Mouse (Mus musculus): ENCODE measurements around the gene Prdm2.

The Prdm2 gene

DNA sequence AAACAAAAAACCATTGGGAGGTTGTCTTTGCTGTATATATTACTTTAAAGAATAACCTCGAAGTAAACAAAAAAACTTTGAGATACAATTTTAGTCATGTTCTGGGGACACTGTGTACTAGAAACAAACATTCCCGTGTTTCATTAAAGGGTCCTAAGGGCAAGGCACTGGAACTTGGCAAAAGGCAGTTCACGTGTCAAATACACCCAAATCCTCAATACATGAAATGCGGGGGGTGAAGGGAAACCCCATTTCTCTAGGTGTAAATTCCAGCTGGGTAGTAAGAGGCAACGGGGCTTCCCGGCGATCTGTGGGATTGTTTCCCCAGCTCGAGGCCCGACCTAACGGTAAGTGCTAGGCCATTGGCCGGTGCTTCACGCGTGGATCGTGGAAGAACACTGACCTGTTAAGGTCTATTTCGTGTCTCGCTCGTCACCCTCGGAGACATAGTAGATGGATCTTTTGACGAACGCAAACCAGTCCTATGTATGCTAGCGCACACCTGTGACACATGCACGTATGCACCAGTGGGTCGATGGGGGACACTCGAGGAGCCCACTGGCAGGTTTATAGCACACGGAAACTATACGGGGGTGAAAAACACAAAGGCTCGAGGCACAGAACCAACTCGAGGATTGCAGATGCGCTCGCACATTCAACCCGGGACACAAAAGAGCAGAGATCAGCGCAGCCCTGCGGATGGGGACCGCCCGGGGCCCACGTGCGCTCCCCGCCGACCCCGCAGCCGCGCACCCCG, 1.0 kb downstream of the Prdm2 start:
- DNase-seq = no peak

DNA sequence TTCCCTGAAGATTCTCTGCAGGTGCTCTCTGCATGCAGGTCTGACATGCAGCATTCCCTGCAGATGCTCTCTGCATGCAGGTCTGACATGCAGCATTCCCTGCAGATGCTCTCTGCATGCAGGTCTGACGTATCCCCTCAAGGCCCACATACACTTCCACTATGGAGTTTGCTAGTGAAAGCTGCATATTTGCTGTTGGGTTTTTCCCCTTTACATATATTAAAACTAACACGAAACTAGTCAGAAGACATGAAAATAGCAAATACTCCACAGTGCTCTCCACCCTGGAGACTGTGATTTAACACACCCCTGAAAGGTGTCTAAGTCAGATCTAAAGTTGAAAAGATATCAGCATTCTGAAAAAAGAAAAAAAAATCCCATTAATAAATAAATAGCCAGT, 2.8 kb downstream of the Prdm2 start:
- DNase-seq = no peak

DNA sequence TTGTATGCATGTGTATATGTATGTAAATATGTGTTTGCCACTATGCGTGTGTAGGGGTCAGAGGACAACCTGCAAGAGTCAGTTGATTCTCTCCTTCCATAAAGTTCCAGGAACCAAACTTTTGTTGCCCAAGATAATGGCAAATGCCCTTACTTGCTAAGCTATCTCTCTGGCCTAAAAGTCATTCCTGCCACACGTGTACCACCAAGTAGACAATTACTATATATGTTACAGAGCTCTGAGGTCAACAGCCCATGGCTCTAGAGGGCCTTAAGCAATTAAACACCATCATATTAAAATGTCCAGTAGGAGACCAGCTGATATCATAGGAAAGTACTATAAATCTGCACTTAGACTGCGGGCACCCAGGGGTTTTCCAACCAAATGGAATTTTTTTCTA, 10.1 kb downstream of the Prdm2 start:
- no peak for DNase-seq

DNA sequence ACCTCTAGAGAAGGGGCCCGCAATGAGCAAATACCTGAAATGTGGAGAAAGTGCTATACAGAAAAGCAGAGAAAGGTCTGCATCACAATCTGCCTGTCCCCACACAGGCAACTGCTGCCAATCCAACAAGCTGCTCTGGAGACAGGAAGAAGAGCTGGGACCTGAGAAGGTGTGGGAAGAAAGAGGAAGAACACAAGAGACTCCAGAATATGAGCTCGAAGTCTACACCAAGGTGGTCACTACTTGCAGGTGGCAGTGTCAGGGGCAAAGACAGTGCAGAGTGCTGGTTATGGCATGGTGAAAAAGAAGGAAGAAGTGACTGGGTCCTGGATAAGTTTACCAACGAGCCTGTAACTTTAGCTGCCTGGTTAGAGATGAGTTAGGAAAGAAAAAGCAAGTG, 14.4 kb downstream of the Prdm2 start:
- DNase-seq = no peak

DNA sequence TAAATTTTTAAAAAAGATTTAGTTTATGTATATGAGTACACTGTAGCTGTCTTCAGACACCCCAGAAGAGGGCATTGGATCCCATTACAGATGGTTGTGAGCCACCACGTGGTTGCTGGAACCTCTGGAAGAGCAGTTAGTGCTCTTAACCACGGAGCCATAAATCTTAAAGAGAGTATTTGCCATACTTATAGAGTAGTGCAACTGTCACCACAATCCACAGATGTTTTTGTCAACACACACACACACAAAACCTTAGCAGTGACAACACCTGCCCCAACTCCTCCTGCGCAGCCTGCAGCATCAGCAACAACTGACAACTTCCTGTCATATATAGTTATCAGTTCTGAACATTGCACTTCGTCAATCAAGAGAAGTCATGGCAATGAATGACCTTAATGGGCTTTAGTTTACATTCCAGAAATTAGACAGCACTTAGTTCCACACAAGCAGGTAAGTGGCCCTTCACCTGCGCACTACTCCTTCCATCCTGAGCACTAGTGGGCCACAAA, 14.9 kb downstream of the Prdm2 start:
- peak; percentile 37 for DNase-seq

DNA sequence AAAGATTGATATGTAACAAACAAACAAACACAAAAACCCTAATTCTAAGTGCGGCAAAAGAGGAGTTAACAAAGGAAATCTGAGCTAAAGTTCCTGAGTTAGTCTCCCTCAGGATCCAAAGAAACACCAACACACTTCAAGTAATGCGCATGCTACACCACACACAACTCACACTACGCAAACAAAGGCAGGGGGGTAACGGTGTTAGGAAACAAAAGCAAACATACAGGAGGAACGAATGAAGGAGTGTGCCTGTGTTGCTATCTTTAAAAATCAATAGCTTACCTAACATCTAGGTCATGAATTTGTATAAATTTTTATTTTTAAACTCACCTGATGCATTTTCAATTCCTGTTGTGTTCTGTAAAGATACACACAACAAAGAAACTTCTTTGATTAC, 18.5 kb downstream of the Prdm2 start:
- no peak for DNase-seq

DNA sequence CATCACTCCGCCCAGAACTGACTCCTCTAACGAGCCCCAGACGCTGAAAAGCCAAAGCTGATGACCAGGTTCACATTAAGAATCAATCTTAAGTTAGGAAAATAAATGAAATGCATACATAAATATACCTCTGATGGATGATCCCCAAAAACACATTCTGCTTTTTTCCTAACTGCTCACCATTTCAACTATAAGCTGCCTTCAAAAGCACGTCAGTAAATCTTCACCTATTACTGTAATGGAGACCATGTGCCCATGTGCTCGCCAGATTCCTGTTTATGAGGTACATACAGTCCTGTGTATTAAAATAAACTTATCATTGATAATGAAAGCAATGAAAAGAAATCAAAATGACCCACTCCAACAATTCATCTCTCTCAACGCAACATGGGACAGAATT, 19.6 kb downstream of the Prdm2 start:
- no peak for DNase-seq

DNA sequence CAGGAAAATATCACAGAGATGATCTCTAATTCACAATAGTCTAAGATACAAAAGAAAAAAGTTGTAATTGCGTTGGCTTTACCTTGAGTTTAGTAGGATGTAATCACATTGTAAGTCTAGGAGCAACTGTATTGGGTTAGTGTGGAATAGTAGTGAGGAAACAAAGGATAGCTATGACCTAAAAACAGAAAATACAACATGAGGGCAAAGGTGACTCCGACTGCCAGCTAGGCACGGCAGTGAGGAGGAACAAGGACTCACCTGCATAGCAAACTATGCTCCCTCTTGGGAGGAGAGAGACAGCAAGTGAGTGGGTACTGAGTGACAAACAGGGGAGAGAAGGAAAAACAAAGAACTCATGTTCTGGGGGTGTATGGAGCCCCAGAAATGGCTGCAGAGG, 21.0 kb downstream of the Prdm2 start:
- DNase-seq = no peak

DNA sequence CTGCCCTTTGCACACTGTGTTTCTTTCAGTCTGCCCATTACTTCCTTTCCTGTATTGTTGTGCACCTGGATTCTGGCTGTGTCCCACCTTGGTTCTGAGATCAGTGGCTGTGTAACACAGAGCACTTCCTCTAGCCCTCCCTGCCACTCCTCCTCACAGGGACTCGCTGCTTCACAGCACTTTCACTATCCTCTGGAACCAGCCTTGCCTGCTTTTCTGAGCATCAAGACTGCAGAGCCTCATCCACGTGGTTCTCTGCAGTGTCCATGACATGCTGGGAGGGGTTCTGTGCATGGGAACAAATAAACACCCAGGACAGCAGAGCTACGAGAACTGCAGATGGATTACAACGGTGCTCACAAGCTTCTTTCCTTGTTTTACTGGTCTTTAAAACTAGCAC, 22.1 kb downstream of the Prdm2 start:
- DNase-seq = peak; percentile 24

DNA sequence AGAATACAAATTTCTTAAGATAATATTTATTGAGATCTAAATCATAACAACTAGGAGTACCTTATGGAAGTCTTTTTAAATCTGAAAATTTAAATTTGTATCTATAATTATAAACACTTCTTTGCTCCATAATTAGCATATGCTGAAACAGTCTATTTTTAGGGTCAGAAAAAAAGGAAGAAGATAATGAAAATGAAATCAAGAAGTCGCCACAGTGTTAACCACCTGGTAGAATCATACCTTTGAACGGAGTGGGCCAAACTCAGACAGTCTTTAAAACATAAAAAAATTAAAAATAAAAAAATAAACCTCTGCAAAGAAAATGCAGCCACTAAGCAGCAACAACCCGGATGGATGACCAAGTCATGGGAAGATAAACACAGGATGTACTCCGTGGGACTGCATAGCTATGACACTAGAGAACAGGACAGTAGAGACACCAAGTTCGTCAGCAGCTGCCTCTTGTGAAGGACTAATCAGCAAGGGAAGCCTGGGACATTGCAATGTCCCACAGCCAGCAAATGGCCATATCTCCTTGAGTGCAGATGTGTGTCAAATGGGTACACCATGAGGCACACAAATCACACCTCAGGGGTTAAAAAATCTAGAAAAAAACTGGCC, 24.1 kb downstream of the Prdm2 start:
- DNase-seq = no peak

DNA sequence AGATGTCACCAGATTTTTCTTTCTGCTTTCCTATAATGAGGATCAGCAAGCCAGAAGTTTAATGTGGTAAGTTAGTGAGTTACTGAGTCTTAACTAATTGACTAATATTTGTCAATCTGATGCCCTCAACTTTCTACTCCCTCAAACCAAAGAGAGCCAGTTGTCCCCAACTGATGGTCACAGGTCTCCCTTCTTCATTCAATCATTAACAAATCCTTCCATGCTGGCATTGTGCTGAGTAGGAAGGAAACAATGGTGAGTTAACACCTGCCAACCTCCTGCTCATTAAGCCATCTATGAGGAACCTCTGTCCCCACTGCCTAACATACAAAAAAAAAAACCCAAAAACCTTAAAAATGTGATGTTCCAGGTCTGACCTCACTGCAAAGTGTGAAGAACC, 26.7 kb downstream of the Prdm2 start:
- no peak for DNase-seq

DNA sequence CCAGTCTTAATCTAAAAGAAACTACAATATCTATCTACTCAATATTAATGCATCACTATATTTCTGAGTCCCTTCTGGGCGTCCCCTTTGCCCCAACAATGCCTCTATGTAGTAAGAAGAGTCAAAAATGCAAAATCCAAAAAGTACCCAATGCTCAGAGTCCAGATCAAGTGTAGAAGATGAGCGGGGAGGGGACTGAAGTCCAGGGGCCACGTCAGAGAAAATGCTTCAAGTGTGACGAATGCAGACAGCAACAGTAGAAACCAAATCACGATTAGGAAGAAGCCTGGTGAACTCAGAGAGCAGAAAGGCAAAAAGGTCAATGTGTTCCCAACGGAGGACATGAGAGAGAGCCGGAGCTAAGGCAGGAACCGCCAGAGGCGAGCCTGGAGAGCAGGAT, 27.3 kb downstream of the Prdm2 start:
- DNase-seq = no peak

DNA sequence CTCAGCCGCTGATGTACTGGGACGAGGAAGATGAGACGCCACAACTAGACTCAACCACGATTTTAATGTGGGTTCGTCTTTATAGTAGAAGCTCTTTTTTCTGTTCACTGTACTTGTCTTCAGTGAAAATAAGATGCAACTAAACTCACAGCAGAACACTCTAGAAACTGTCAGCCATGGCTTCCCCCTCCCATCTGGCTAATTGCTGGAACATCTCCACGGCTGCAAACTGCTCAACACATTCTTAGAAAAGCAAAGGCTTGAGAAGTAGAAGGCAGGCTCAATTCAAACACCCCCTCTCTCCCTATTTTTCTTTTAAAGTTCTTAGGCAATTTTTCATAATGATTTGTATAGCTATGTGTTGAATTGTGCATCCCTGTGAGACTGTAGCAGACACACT, 29.7 kb downstream of the Prdm2 start:
- no peak for DNase-seq

DNA sequence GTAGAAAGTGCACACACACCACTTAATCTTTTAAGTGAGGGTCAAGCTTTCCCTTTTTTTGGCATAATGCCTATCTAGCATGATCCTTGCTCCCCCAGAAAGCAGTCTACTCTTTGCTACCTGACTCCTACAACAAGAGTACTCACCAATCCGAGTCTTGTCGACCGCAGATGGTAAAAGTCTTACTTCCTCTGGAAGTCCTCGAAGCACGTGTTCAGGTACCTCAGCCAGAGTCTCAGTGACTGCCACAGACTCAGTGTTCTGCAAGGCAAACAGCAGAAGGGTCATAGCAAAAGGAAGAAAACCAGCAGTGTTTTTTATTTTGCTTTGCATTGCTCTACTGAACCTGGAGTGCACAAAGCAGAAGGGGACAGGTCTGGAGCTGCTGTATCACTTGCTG, 32.1 kb downstream of the Prdm2 start:
- DNase-seq = no peak

DNA sequence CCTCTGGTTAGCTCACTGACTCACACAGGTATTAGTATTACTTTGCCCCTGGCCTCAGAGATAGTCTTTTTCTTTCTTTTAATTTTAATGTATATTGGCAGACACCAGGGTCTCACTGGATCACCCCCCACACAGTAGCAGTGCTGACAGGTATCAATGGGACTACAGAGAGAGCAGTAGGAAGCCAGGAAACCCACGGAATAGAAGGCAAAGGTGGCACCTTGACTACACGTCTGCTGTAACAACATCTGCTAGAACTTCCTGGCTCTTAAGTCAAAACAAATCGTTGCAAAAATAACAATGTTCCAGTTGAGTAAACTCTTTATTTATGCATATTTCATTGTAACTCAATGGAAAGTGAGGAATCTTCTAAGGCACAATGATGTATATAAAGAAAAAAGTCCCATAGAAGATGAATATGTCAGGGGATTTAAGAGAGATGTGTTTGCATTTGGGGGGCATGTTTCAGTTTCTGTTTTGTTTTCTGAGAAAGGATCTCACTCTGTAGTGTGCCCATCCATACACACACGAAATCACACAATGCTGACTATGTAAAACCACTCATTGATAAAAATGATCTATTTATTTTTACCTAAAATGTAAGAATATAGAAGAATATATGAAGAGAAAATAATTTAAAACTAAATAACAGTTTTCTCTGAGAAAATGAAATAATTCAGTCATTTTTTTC, 41.0 kb downstream of the Prdm2 start:
- DNase-seq = no peak

DNA sequence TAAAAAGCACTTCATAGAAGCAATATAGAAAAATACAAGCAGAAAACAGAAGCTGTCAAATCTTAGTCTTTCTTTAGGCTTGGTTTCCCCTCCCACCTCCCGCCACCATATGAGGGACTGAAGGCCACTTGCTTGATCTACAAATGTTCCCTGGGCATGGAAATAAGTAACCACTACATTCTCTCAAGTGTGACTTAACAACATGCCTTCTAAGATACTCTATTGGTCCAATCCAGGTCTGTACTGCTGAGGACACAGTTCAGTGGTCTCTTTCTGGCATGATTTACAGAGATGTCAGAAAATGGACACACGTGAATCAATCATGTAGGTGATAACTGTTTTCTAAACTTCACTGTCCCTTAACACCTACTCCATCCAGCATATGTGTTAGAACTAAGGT, 42.5 kb downstream of the Prdm2 start:
- no peak for DNase-seq

DNA sequence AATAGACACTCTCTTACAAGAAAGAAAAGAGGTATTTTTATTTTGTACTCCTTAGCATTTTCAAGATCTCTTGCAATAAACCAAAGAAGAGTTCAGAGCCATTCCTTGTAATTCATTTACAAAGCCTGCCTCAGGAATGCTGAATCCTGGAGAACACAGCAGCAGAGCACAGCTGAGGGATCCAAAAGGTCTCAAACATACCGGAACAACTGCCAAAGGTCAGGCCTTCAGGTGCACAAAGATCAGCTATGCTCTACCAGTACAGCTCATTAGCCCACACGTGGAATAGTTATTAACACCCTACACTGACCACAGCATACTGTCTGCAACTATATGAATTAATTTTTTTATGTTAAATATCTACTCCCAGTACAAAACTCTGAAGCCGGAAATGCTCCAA, 44.7 kb downstream of the Prdm2 start:
- DNase-seq = no peak

DNA sequence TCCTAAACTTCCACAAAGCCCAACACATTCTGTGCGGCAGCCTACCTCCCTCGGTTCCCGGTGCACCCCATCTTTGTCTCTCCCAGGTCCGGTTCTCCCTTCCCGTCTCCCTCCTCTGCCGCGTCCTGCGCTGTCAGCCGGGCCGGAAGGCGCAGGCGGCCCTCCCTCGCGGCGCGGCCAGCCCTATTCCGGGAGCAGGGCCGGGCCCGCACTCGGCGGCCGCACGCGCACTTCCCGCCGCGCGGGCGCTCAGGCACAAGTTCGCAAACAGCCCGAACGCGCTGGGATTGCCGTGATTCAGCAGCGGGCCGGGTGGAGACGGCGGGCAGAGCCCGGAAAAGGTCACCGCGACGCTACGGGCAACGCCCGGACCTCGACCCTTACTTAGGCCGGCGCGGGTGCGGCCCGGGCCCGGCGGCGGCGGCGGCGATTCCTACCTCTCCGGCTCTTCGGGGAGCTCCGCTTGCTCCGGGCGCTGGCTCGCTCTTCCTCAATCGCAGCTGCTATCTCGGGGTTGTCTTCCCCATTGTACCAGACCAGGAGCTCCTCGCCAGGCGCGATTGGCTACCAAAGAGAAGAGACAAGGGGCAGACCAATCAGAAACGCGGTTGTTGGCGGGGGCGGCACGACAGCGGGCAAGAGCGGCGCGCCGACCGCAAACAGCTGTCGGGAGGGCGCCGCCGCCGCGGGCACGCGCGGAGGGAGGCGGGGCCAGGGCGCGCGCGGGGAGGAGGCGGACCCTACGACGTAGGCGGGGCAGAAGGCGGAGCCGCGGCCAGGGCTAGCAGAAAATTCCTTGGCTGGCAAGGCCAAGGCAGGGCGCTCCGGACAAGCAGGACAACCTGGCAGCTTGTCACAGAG, 50.9 kb downstream of the Prdm2 start:
- peak; percentile 98 for DNase-seq

DNA sequence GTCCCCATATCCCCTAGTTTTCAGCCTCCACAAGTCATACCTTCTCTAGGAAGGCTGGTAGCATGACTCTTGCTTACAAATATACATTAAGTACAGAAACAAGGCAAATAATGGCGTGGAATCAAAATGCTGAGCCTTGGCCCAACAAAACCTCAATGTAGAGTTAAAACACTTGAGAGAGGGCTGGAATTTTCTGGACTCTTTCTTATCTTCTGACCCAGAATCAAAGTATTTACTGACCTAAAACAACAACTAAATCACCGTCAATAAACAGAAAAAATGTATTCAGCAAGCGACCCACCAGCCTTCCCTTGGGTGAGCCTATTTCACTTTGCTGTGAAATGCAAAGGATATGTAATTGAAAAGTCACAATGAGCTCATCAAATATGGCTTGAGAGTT, 52.0 kb downstream of the Prdm2 start:
- no peak for DNase-seq

DNA sequence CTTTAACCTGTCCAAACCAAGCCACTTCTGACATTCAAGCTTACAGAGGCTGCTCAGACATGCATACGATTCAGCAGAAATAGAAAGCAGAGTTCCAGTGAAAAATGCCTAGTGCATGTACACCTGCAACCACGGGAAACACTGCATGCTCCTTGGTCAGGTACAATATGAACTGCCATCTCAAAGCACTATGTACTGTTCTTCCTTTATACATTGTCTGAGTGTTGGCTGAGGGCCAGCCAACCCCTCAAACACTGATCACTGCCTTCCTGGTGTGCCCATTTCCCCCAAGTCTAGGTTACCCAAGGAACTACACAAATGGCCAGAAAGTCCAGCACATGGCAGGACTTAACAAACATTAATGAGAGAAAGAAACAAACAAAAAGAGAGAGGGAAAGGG, 53.5 kb downstream of the Prdm2 start:
- no peak for DNase-seq

DNA sequence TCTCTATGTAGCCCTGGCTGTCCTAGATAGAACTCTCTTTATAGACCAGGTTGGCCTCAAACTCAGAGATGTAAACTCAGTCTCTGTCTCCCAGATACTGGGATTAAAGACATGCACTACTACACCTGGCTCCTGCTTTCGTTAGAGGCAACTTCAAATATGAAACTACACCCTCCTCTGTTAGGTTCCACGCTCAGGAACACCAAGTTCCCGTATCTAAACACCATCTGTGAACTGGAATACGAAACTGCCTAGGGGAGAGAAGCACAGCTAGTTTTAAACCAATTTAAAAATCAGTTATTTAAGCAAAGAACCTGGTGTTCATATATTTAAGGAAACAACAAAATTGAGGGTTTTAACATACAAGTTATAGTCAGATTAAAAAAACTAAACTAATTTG, 56.9 kb downstream of the Prdm2 start:
- no peak for DNase-seq

DNA sequence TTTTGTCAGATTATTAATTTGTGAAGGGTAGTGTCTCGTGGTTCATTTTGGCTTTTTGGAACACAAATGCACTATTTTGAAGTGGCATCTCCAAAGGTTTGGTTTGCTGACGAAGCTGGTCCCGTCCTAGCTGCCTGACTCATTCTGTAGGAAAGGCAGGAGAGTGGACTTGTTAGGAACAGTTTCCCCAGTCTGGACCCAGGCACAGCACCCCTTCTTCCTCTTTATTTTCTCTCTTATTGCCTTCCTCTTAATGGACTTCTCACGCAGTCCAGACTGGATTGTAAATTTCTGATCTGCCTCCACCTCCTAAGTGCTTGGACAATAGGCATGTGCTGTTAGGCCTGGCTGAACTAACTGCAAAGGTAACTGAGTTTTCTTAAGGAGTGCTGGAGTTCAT, 57.8 kb downstream of the Prdm2 start:
- no peak for DNase-seq

DNA sequence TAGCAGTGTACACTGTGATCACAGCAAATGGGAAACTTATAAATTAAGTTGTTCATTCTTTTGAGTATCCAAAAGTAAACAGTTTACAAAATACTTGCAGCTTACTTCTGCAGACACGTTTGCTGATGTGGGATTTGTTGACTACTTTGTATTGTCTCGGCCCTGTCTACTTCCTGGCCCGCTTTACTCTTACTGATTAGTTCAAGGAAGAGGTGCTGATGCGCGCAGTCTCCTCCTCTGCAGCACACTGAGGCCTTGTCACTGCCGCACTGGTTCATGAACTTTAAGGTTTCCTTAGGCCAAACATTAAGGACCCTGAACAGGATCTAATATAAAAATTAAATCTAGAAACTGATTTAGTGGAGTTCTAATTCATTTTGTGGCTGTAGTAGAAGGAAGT, 58.2 kb downstream of the Prdm2 start:
- DNase-seq = no peak
